Mouse (Mus musculus) forebrain, embryonic 15.5 days (tissue): ENCODE data around the gene Amh. TPM values are rescaled to one million over a fixed set of nuclear protein-coding genes. Genes with fewer than 3 reads are reported as not detected.

ENCODE experiments used
- ATAC-seq: fragments of 200-750 bp; cut with Nextera tagmentation; replicated peaks from 2 replicates; pipeline ENCODE4 v1.8.0; 2017; ENCODE audit warnings: mild to moderate bottlenecking, moderate TSS enrichment, moderate library complexity
- H3K27ac ChIP-seq: fragments of 300-500 bp; sonication (generic); replicated peaks from 2 replicates; pipeline ENCODE4 v1.5.1; 2015; ENCODE audit warnings: mild to moderate bottlenecking, inconsistent platforms
- H3K27me3 ChIP-seq: fragments of 300-500 bp; sonication (generic); 2 replicates; pipeline ENCODE4 v1.6.1; 2015; ENCODE audit warnings: inconsistent platforms
- H3K36me3 ChIP-seq: fragments of 300-500 bp; sonication (generic); 2 replicates; pipeline ENCODE4 v1.6.1; 2015; ENCODE audit warnings: mild to moderate bottlenecking, inconsistent platforms
- H3K4me1 ChIP-seq: fragments of 300-500 bp; sonication (generic); 2 replicates; pipeline ENCODE4 v1.6.1; 2015; ENCODE audit warnings: inconsistent platforms
- H3K4me2 ChIP-seq: fragments of 300-500 bp; sonication (generic); replicated peaks from 2 replicates; pipeline ENCODE4 v1.6.1; 2015; ENCODE audit warnings: mild to moderate bottlenecking, inconsistent platforms
- H3K4me3 ChIP-seq: fragments of 300-500 bp; sonication (generic); 2 replicates; pipeline ENCODE4 v1.5.1; 2015; ENCODE audit warnings: mild to moderate bottlenecking, inconsistent platforms
- H3K9ac ChIP-seq: fragments of 300-500 bp; sonication (generic); replicated peaks from 2 replicates; pipeline ENCODE4 v1.6.1; 2015; ENCODE audit warnings: mild to moderate bottlenecking, inconsistent platforms
- H3K9me3 ChIP-seq: fragments of 300-500 bp; sonication (generic); 2 replicates; pipeline ENCODE4 v1.6.1; 2016; ENCODE audit warnings: inconsistent platforms
- WGBS: fragments of 180-500 bp; shearing (Covaris S2); methylation state at CpG from one replicate; pipeline ENCODE4 v1.1.7; 2015; ENCODE audit warnings: mixed read lengths; 5-methylcytosine and 5-hydroxymethylcytosine counted together
- polyA plus RNA-seq: library from polyadenylated mRNA; unstranded; fragments of >200 nt; fragmentation: Nextera tagmentation; extraction: Ambion mirVana; gene quantifications from 2 replicates; pipeline ENCODE4 v1.2.1, GENCODE M21; 2015

Gene Amh
- polyA plus RNA-seq, 1 experiment from 2014 or later: 0.10 TPM

DNA sequence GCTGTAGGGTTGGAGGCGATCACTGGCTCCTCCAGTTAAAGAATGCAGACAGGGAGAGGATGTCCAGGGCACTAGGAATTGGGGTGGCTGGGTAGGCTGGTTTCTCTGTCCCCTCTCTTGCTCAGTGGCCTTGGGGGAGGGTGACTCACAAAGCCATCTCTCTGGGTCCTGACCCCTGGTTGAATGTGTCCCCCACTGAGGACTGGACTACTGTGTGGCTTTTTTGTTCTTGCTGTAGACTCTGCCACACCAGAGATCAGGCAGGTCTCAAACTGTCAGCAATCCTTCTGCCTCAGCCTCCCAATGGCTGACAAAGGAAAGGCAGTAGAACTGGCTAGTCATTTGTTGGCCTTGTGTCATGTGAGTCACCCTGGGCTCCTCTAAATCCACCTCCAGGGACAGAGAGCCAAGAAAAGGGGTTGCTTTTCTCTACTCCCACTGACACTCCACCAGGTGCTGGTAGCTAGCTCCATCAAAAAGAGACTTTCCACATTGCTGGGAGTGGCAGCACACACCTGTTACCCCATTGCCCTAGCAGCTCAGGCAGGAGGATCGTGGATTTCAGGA lies 33.4 kb downstream of the Amh start:
- Histone ChIP-seq H3K36me3 (0 out of 2 replicates have a peak, but pooled peaks cover 4% of the 10 kb centered on the region), H3K9me3 (no peaks in the 10 kb centered on the region), H3K27me3 (peaks cover 30% of the 10 kb centered on the region), H3K9ac (no peak overlapping the region), H3K4me3 (no peak overlapping the region), H3K27ac (no peak overlapping the region), H3K4me1 (peaks cover 5% of the 10 kb centered on the region; the same call in 1 of the 2 replicates), H3K4me2 (no peak overlapping the region)
- no peak for ATAC-seq
- 75% methylated on average over 2 of the region's 2 CpGs for WGBS

DNA sequence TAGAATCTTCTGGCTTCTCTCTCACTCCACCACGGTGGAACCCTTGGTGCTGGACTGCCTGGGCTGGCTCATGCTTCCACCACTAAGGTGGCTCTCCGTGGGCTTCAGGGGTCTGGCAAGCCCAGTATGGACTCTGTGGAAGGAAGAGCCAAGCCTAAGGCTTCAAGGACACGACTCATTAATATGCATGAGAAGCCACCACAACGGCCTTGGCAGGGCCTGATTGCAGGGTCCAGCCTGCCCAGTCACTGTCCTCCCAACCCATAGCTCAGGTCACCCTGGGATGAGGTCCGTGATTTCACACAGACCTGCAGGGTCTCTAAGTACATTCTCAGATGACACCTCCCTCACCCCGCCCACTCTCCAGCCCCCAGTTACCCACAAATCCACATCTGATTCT lies 34.8 kb downstream of the Amh start:
- Histone ChIP-seq H3K9ac (no peak overlapping the region), H3K27ac (no peak overlapping the region), H3K4me1 (peaks cover 16% of the 10 kb centered on the region), H3K36me3 (no peaks in the 10 kb centered on the region), H3K4me2 (no peak overlapping the region), H3K9me3 (no peaks in the 10 kb centered on the region), H3K4me3 (no peak overlapping the region), H3K27me3 (peaks cover 30% of the 10 kb centered on the region)
- no peak for ATAC-seq
- WGBS: 55% methylated on average over 6 of the region's 6 CpGs

DNA sequence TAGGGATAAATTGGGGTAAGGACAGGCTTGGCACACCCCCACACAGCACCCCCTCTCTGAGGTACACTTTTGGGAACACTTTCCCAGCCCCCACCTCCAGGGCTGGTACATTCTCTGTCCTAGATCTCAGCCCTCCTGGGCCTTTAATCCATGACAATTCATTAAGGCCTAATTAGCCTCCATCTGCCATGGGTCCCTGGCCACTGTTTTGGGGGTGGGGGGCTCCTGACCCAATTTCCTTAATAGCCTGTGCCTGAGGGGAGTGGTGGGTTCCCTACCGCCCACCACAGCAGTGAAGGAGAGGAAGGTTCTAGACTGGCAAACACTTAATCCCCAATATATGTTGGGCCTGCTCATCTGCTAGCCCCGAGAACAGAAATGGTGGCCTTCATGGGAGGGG lies 36.6 kb downstream of the Amh start:
- no peak overlapping the region for H3K4me3 ChIP-seq
- ATAC-seq: no peak
- H3K27me3 ChIP-seq: peaks cover 26% of the 10 kb centered on the region
- no peak overlapping the region for H3K4me2 ChIP-seq
- no peaks in the 10 kb centered on the region for H3K36me3 ChIP-seq
- peaks cover 16% of the 10 kb centered on the region for H3K4me1 ChIP-seq
- WGBS: 63% methylated on average over 2 of the region's 2 CpGs
- H3K9ac ChIP-seq: no peak overlapping the region
- H3K9me3 ChIP-seq: no peaks in the 10 kb centered on the region
- H3K27ac ChIP-seq: no peak overlapping the region

DNA sequence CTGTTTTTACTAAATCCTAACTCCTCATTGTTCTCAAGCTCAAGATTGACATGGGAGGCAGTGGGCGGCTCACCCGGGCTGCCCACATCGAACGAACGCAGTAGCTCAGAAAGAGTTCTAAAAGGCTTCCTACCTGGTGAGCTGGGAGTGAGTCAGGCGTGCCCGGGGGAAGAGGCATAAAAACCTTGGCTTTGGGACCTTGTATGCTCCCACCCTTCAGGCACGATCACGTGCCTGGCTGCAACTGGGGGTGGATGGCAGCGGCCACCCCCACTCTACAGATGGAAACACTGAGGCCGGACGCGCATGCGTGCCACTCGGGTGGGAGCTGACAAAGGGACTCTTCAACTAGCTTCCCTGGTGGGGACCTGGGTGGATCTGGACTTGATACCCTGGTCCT lies 37.3 kb downstream of the Amh start:
- H3K36me3 ChIP-seq: no peaks in the 10 kb centered on the region
- H3K9ac ChIP-seq: no peak overlapping the region
- H3K27me3 ChIP-seq: peaks cover 26% of the 10 kb centered on the region
- H3K9me3 ChIP-seq: no peaks in the 10 kb centered on the region
- ATAC-seq: no peak
- WGBS: 80% methylated on average over 15 of the region's 15 CpGs
- H3K4me1 ChIP-seq: peaks cover 16% of the 10 kb centered on the region
- no peak overlapping the region for H3K4me2 ChIP-seq
- H3K27ac ChIP-seq: no peak overlapping the region
- H3K4me3 ChIP-seq: no peak overlapping the region

DNA sequence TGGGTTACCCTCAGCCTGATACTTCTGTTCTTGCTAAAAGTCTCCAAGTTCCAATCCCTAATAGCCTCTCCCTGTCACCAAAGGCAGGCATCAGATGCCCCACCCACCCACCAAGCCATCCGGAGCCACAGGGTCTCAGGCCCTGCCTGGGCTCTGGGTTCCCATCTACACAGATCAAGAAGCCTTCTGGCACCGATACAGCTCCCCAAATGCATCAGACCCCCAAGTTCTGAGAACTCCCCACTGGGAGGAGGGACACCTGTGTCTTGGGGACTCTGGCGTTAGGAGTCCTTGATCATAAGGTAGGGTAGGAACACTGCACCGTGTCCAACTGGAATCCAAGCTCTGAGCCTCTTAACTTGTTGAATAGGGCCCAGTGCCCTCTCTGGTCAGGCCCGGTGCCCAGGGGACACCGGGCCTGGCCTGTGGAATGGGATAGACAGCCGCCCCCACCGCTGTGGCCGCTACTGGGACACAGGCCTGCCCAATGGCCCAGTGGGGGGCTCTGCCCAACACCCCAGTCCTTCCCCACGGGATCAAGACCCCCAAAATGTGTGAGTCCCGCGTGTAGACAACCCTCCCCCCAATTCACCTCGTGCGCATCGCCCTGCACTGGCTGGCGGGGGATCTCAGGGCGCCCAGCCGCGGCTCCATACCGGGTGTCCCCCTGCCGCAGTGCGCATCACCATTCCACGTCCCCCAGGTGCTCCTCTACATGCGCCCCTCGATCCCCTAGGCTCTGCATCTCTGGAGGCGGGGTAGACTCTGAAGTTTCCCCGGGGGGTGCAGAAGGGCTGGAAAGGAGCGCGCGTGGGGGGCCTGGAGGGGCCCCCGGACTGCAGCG lies 38.3 kb downstream of the Amh start:
- H3K4me2 ChIP-seq: peak overlapping the region; percentile 82
- H3K9me3 ChIP-seq: no peaks in the 10 kb centered on the region
- 7% methylated on average over 31 of the region's 32 CpGs for WGBS
- H3K27ac ChIP-seq: no peak overlapping the region
- H3K4me3 ChIP-seq: peak overlapping the region; percentile 54
- H3K36me3 ChIP-seq: no peaks in the 10 kb centered on the region
- peak; percentile 44 for ATAC-seq
- H3K4me1 ChIP-seq: peaks cover 16% of the 10 kb centered on the region
- H3K27me3 ChIP-seq: peaks cover 26% of the 10 kb centered on the region
- peak overlapping the region; percentile 55 for H3K9ac ChIP-seq

DNA sequence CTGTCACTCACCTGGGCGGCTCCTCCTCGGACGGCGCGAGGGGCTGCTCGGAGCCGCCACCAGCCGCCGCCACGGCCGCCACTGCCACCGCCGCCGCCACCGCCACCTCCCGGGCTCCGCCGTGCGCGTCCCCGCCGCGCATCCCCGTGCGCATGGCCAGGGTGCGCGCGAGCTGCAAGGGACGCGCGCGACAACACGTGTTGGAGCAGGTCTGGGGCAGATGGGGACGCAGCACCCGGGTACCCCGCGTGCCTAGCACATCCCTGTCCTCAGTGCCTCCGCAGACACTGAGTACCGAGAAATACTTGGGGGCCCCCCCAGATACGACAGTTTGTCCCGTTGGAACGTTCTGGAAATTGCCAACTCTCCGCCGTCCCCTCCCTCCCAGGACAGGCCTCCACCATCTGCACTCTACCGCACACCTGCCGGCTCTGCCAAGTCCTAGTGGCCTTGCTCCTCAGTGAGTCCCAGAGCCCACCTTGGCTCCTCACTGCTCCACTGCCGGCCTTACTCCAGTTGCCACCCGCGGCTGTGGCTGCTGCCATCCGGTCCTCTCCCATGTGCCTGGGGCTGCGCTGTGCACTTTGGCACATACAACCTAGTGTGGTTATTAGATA lies 39.0 kb downstream of the Amh start, which contains the start of gene Lingo3:
Gene Lingo3, minus strand, starts transcription at position 109 of the 617 bp plus-strand sequence.
- peak; percentile 49 for ATAC-seq
- peaks cover 26% of the 10 kb centered on the region for H3K27me3 ChIP-seq
- H3K4me1 ChIP-seq: peaks cover 16% of the 10 kb centered on the region
- WGBS: 4% methylated on average over 51 of the region's 51 CpGs
- no peaks in the 10 kb centered on the region for H3K36me3 ChIP-seq
- H3K27ac ChIP-seq: no peak within 1 kb of the TSS
- H3K4me3 ChIP-seq: peak within 1 kb of the TSS; percentile 54
- peak within 1 kb of the TSS; percentile 55 for H3K9ac ChIP-seq
- peak within 1 kb of the TSS; percentile 82 for H3K4me2 ChIP-seq
- H3K9me3 ChIP-seq: no peaks in the 10 kb centered on the region

DNA sequence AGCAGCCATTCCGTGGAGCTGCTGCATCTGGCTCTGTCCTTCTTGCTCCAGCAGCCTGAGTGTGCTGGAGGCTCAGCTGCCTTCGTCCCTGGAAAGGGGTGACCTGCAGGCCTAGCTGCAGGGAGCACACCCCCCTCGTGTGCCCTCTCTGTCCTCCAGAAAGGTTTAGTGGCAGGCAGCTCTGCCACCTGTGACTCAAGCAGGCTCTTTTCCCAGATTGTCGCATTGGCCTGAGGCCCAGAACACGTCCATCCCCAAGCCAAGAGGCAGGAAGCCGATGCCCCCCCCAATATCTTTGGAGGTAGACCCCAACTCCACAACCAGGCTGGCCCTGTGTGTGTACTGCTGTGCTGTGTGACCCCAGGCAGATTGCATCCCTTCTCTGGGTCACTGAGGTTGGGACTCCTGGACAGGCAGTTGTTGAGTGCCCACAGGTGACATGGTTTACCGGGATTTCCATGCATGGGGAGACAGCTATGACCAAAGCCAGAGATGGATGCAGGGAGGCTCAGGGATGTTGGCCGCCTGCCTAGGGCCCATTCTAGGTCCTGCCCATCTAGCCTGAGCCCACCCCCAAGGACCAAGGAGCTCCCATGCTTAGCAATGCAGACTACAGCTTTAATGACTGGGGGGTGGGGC lies 40.1 kb downstream of the Amh start:
- Histone ChIP-seq H3K27ac (no peak overlapping the region), H3K4me3 (no peak overlapping the region), H3K9ac (no peak overlapping the region), H3K27me3 (peaks cover 26% of the 10 kb centered on the region), H3K36me3 (peaks cover 3% of the 10 kb centered on the region; the same call in 1 of the 2 replicates), H3K4me2 (no peak overlapping the region), H3K4me1 (peaks cover 16% of the 10 kb centered on the region), H3K9me3 (no peaks in the 10 kb centered on the region)
- WGBS: 65% methylated on average over 8 of the region's 8 CpGs
- ATAC-seq: no peak

DNA sequence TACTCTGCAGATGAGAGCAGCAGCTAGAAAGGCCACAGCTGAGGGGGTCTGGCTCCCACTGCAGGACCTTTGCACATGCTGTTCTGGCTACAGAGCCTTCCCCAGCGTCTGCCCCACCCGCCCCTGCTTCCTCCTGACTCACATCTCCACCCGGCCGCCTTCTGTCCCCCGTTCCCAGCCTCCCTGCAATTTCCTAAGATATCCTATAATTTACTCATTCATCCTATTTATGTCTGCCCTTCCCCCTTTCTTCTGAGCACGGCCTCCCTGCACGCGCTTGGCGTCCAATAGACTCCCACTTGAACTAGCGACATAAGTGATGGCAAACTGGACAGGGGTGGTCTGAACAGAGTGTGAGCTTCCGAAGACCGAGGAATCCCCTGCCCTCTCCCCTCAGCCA lies 40.7 kb downstream of the Amh start:
- Histone ChIP-seq H3K4me1 (peaks cover 16% of the 10 kb centered on the region), H3K27ac (no peak overlapping the region), H3K36me3 (peaks cover 7% of the 10 kb centered on the region; the same call in 1 of the 2 replicates), H3K27me3 (peaks cover 26% of the 10 kb centered on the region), H3K4me2 (no peak overlapping the region), H3K9me3 (no peaks in the 10 kb centered on the region), H3K4me3 (no peak overlapping the region), H3K9ac (no peak overlapping the region)
- ATAC-seq: no peak
- 71% methylated on average over 12 of the region's 12 CpGs for WGBS

DNA sequence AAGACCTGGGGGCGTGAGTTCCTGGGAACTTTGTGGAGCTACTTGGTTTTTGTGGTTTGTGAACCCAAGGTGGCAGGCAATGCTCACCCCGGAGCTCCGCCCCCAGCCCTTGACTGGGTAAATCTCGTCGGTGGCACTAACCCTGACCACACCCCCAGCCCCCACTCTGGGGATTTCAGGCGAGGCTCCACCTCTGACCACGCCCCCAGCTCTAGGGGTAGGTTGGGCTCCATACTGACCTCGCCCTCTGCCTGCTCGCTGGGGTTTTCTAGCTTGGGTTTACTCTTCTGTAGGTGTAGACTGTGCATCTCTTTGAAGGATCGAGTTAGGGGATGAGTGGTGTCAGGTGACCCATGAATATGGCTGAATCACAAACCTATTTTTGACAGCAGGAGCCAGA lies 43.5 kb downstream of the Amh start:
- H3K9me3 ChIP-seq: no peaks in the 10 kb centered on the region
- H3K4me3 ChIP-seq: no peak overlapping the region
- 10% methylated on average over 10 of the region's 10 CpGs for WGBS
- ATAC-seq: no peak
- H3K36me3 ChIP-seq: peaks cover 33% of the 10 kb centered on the region
- H3K27me3 ChIP-seq: peaks cover 13% of the 10 kb centered on the region; the same call in 1 of the 2 replicates
- no peak overlapping the region for H3K4me2 ChIP-seq
- no peak overlapping the region for H3K27ac ChIP-seq
- H3K4me1 ChIP-seq: peaks cover 11% of the 10 kb centered on the region
- no peak overlapping the region for H3K9ac ChIP-seq

DNA sequence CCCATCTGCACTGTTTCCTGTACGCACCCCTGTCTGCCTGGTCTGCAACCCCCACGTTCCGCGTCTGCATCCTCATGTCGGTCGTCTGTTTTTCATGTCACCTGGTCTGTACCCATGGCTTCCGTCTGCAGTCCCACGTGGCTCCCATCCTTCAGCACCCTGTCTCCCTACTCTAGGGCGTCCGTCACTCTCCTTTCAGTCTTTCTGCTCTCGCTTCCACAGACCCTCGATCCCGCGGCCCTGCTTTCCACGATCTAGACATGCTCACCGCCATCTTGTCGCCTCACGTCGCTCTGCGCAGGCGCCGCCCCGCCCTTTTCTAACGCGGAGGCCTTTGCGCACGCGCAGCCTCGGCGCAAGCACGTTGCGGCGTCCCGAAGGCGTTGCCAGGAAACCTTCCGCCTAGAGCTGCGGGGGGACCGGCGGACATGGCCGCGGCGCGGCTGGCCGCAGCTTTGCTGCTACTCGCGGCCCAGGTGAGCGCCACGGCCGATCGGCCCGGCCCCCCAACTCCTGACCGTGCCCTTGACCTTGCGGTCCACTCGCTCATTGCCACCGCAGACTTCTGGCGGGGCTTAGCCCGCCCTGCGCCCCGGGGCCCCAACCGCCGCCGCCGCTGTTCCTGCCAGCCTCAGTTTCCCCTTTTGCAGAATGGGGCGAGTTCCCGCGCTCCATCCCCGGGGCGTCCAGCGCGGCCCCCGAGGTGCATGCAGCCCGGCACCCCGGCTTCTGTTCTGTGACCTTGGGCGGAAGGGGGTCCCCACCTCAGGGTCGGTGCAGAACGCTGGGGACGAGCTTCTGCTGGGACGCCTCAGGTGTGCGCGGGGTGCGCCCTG lies 50.1 kb downstream of the Amh start, which contains the start of the genes Lsm7 and Sppl2b:
Gene Lsm7, minus strand, starts transcription at position 297 of the 836 bp plus-strand sequence.
Gene Sppl2b, plus strand, starts transcription at position 363 of the 836 bp plus-strand sequence.
- peaks cover 36% of the 10 kb centered on the region for H3K4me1 ChIP-seq
- under 1% methylated on average over 81 of the region's 81 CpGs for WGBS
- peak within 1 kb of the TSS; percentile 72 for H3K4me3 ChIP-seq
- peak; percentile 84 for ATAC-seq
- H3K27me3 ChIP-seq: no peaks in the 10 kb centered on the region
- H3K9ac ChIP-seq: peak within 1 kb of the TSS; percentile 73
- H3K9me3 ChIP-seq: no peaks in the 10 kb centered on the region
- H3K27ac ChIP-seq: peak within 1 kb of the TSS; percentile 66
- peaks cover 31% of the 10 kb centered on the region for H3K36me3 ChIP-seq
- H3K4me2 ChIP-seq: peak within 1 kb of the TSS; percentile 96

DNA sequence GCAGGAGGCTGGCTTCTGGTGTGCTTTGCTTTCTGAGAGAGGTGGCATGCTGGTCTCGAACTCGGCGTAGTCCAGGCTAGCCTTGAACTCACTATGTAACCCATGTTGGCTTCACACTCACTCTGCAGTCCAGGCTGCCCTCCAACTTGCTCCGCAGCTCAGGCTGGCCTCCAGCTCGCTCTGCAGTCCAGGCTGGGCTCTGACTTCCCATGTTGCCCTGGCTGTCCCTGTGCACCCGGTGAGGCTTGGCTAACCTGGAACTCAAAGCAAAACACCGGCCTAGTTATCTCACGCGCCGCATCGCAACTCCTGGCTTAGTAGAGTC lies 50.7 kb downstream of the Amh start:
- peaks cover 36% of the 10 kb centered on the region for H3K4me1 ChIP-seq
- peak overlapping the region; percentile 96 for H3K4me2 ChIP-seq
- H3K27ac ChIP-seq: no peak overlapping the region
- no peaks in the 10 kb centered on the region for H3K9me3 ChIP-seq
- H3K27me3 ChIP-seq: no peaks in the 10 kb centered on the region
- H3K9ac ChIP-seq: peak overlapping the region; percentile 73
- no peak for ATAC-seq
- 19% methylated on average over 11 of the region's 11 CpGs for WGBS
- peak overlapping the region; percentile 72 for H3K4me3 ChIP-seq
- peaks cover 26% of the 10 kb centered on the region for H3K36me3 ChIP-seq
